Mouse (Mus musculus): ENCODE measurements around the gene Arpp19. TPM values are rescaled to one million over a fixed set of nuclear protein-coding genes. Genes with fewer than 3 reads are reported as not detected.

Gene Arpp19
- polyA plus RNA-seq, 1 experiment from 2014 or later, result 351 TPM

DNA sequence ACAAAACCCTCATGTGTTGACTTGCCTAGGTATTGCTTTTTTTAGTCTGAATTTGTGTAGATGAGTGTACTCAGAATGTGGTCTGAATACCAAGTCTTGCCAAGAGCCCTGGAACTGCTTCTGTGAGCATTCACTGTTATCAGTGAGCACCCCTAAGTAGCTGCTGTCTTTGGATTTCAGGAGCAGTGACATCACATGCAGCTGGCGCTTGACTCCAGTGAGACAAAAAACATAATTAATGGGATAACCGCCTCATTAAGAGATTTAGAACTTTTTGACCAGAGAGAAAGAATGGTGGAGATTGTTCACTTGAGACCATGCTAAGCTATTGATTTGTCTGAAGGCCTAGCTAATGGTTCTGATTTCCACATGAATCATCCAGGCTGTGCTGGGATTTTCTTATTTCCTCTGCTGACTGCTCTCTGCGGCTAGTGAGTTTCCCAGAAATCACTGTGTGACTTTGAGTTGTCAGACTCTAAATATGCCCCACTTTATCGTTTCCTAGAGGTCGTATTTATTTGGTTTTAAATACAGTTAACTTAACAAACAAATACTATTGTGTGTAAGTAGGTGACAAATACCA, 47.9 kb downstream of the Arpp19 start:
- Histone ChIP-seq H3K27ac (no peak overlapping the region), H3K36me3 (replicated peaks) (peaks cover 17% of the 10 kb centered on the region), H3K4me1 (peaks cover 7% of the 10 kb centered on the region), H3K9me3 (peaks cover 8% of the 10 kb centered on the region), H3K4me3 (no peak overlapping the region), H3K27me3 (ENCODE audit: poor library complexity, severe bottlenecking) (no peaks in the 10 kb centered on the region)
- WGBS, result 77% methylated on average over 5 of the region's 5 CpGs
- DNase-seq (ENCODE audit: extremely low spot score, low spot score), result no peak

- Histone ChIP-seq H3K27me3 (ENCODE audit: poor library complexity, severe bottlenecking) (no peaks in the 10 kb centered on the region), H3K4me1 (peaks cover 7% of the 10 kb centered on the region), H3K27ac (no peak overlapping the region), H3K36me3 (replicated peaks) (peaks cover 11% of the 10 kb centered on the region), H3K9me3 (no peaks in the 10 kb centered on the region), H3K4me3 (no peak overlapping the region)
- DNase-seq (ENCODE audit: extremely low spot score, low spot score), result no peak
- whole genome bisulfite sequencing, result 82% methylated on average over 2 of the region's 2 CpGs
Measured at GRCm38 (mm10) chr9:75087823-75088222, 50.4 kb downstream of the Arpp19 start.

GRCm38 (mm10) chr9:75089285-75089684, 51.9 kb downstream of the Arpp19 start:
- Histone ChIP-seq H3K9me3 (no peaks in the 10 kb centered on the region), H3K36me3 (replicated peaks) (0 out of 2 replicates have a peak, but pooled peaks cover 2% of the 10 kb centered on the region), H3K4me3 (no peak overlapping the region), H3K27ac (no peak overlapping the region), H3K4me1 (peaks cover 7% of the 10 kb centered on the region), H3K27me3 (ENCODE audit: poor library complexity, severe bottlenecking) (no peaks in the 10 kb centered on the region)
- DNase-seq (ENCODE audit: extremely low spot score, low spot score), result no peak
- WGBS, result 84% methylated on average over 3 of the region's 3 CpGs

- 92% methylated on average over 1 of the region's 1 CpGs for WGBS
- H3K9me3 ChIP-seq, result no peaks in the 10 kb centered on the region
- H3K4me1 ChIP-seq, result no peaks in the 10 kb centered on the region
- no peak for DNase-seq (ENCODE audit: extremely low spot score, low spot score)
- H3K27me3 ChIP-seq (ENCODE audit: poor library complexity, severe bottlenecking), result no peaks in the 10 kb centered on the region
- H3K27ac ChIP-seq, result no peak overlapping the region
- H3K4me3 ChIP-seq, result no peak overlapping the region
- H3K36me3 ChIP-seq (replicated peaks), result no peaks in the 10 kb centered on the region
Measured at GRCm38 (mm10) chr9:75092134-75092533, 54.7 kb downstream of the Arpp19 start.

DNA sequence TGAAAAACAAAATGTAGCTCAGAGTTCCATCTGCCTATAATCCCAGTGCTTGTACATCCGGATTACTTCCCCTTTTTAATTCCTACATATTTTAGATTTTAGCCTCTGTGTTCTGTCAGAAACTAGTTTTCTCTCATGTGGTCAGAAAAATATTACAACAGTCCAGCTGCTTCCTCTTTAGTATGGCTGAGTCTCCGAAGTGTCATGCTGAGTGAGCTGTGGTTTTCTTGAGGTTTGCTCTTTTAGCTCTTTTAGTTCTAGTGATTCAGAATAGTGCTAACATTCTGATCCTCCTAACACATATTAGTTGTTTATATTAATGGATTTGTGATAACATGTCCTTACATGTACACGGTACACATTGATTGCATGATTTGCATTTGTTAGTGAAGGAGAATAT, 57.3 kb downstream of the Arpp19 start:
- no peaks in the 10 kb centered on the region for H3K4me1 ChIP-seq
- H3K27me3 ChIP-seq (ENCODE audit: poor library complexity, severe bottlenecking), result no peaks in the 10 kb centered on the region
- peaks cover 8% of the 10 kb centered on the region for H3K36me3 ChIP-seq (replicated peaks)
- DNase-seq (ENCODE audit: extremely low spot score, low spot score), result no peak
- no peaks in the 10 kb centered on the region; the same call in 1 of the 2 replicates for H3K9me3 ChIP-seq
- 86% methylated on average over 3 of the region's 3 CpGs for WGBS
- H3K27ac ChIP-seq, result no peak overlapping the region
- no peak overlapping the region for H3K4me3 ChIP-seq

DNA sequence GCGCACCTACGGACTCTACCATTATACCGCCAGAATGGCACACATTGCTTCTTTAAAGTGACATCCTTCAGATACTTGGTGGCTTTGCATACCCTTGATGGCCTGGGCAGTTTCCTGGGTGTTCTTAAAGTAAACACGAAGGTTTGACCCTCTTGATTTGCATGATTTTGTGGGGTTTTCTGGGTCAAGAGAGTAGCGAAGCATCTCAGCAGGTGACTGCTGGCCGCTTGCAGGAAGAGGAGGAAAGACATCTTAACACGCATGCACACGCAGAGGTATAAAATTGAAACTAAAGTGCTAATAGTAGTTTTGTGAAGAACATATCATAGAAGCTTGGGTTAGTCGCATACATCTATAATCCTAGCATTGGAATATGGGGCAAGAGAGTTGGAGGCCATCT, 61.5 kb downstream of the Arpp19 start:
- no peak for DNase-seq (ENCODE audit: extremely low spot score, low spot score)
- no peaks in the 10 kb centered on the region for H3K27me3 ChIP-seq (ENCODE audit: poor library complexity, severe bottlenecking)
- peaks cover 9% of the 10 kb centered on the region for H3K36me3 ChIP-seq (replicated peaks)
- WGBS, result 97% methylated on average over 9 of the region's 9 CpGs
- no peaks in the 10 kb centered on the region; the same call in 1 of the 2 replicates for H3K9me3 ChIP-seq
- peaks cover 2% of the 10 kb centered on the region; the same call in 1 of the 2 replicates for H3K4me1 ChIP-seq
- no peak overlapping the region for H3K4me3 ChIP-seq
- no peak overlapping the region for H3K27ac ChIP-seq

- WGBS, result 95% methylated on average over 8 of the region's 8 CpGs
- Histone ChIP-seq H3K36me3 (replicated peaks) (peaks cover 9% of the 10 kb centered on the region), H3K4me3 (no peak overlapping the region), H3K4me1 (peaks cover 6% of the 10 kb centered on the region; the same call in 1 of the 2 replicates), H3K27ac (no peak overlapping the region), H3K9me3 (no peaks in the 10 kb centered on the region; the same call in 1 of the 2 replicates), H3K27me3 (ENCODE audit: poor library complexity, severe bottlenecking) (no peaks in the 10 kb centered on the region)
- no peak for DNase-seq (ENCODE audit: extremely low spot score, low spot score)
Measured at GRCm38 (mm10) chr9:75100157-75100781, 62.9 kb downstream of the Arpp19 start.

- Histone ChIP-seq H3K9me3 (no peaks in the 10 kb centered on the region; the same call in 1 of the 2 replicates), H3K4me1 (peaks cover 6% of the 10 kb centered on the region; the same call in 1 of the 2 replicates), H3K27ac (no peak overlapping the region), H3K4me3 (no peak overlapping the region), H3K27me3 (ENCODE audit: poor library complexity, severe bottlenecking) (no peaks in the 10 kb centered on the region), H3K36me3 (replicated peaks) (peaks cover 9% of the 10 kb centered on the region)
- DNase-seq (ENCODE audit: extremely low spot score, low spot score), result no peak
Measured at GRCm38 (mm10) chr9:75102131-75102530, 64.7 kb downstream of the Arpp19 start.

Other genes starting within 250 kb of the Arpp19 start
- 0.92 and 1.2 TPM in 2 replicates for gene Onecut1, start 175.7 kb upstream of the Arpp19 start, polyA plus RNA-seq (2016; fragmentation: Nextera tagmentation; extraction: Ambion mirVana)
- 8.0 and 10.3 TPM in 2 replicates for gene Fam214a, start 84.7 kb upstream of the Arpp19 start, polyA plus RNA-seq (2016; fragmentation: Nextera tagmentation; extraction: Ambion mirVana)
- 22.8 and 24.5 TPM in 2 replicates for gene Myo5a, start 33.4 kb downstream of the Arpp19 start, polyA plus RNA-seq (2016; fragmentation: Nextera tagmentation; extraction: Ambion mirVana)
- 0.61 and 1.1 TPM in 2 replicates for gene Myo5c, start 194.4 kb downstream of the Arpp19 start, polyA plus RNA-seq (2016; fragmentation: Nextera tagmentation; extraction: Ambion mirVana)